Mouse (Mus musculus) gastrocnemius, adult 8-10 months (tissue): Measurements from ENCODE around the gene Trip6. TPM values are rescaled to one million over a fixed set of nuclear protein-coding genes. Genes with fewer than 3 reads are reported as not detected.

Experiments
- DNase-seq, 2 experiments: peaks; one replicate each; pipeline ENCODE4 v3.0.0; 2022; ENCODE audit warnings: low spot score in 2 of 2
- total RNA-seq, 4 experiments: library from RNA; stranded (reverse); gene quantifications; 2 replicates each; pipeline ENCODE4 v1.2.4; 2022

Gene Trip6
- total RNA-seq, 4 experiments from 2014 or later, result 1.4 to 3.9 (median 2.1) TPM

DNA sequence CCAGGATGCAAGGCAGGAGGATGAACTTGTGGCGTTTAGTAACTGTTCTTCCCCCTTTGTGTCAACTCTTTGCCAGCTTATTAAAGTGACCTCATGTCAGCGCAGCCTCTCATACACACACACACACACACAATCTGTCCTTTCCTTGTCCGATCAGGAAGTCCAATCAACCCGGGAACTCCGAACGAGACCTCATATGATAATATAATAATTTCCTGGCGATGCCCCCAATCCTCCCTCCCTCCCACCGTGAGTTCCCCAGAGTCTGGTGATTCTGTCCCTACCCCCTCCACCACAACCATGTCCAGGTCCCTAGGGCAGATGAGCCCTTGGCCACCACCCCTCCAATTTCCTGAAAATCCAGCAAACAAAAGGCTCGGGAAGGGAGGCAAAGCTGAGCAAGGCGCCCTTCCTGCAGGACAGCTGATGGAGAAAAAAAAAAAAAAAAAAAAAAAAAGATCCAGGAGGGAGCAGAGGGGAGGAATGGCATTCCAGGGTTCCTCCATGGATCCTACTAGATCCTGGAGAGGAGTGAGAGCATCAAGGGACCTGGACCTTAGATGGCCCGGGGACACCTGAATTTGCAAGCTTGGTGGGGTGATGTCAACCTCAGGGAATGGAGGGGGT lies 24.6 kb upstream of the Trip6 start:
- peak; percentile 36 to 39 for DNase-seq

- peak; percentile 86 to 90 for DNase-seq
These were observed 24.1 kb upstream of the Trip6 start for GRCm38 (mm10) chr5:137338256-137338655.

GRCm38 (mm10) chr5:137337190-137337589 lies 23.0 kb upstream of the Trip6 start:
- DNase-seq, result no peak

DNA sequence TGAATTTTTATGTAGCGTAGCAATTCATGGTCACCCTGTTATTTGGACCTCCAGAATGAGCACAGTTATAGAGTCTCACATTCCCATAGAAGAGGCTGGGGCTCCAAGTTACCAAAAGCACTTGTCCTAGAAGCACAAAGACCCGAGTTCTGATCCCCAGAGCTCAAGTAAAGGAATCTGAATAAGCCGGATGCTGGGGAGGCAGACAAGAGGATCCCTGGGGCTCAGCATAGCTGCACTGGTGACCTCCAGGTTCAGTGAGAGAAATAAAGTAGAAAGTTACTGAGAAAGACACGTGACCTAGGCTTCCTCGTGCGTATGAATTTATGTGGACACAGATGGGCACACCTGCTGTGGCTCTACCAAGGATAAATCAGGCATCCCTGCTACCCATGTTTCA lies 20.9 kb upstream of the Trip6 start:
- no peak for DNase-seq

- no peak for DNase-seq
These were observed 20.1 kb upstream of the Trip6 start for GRCm38 (mm10) chr5:137334317-137334716.

DNA sequence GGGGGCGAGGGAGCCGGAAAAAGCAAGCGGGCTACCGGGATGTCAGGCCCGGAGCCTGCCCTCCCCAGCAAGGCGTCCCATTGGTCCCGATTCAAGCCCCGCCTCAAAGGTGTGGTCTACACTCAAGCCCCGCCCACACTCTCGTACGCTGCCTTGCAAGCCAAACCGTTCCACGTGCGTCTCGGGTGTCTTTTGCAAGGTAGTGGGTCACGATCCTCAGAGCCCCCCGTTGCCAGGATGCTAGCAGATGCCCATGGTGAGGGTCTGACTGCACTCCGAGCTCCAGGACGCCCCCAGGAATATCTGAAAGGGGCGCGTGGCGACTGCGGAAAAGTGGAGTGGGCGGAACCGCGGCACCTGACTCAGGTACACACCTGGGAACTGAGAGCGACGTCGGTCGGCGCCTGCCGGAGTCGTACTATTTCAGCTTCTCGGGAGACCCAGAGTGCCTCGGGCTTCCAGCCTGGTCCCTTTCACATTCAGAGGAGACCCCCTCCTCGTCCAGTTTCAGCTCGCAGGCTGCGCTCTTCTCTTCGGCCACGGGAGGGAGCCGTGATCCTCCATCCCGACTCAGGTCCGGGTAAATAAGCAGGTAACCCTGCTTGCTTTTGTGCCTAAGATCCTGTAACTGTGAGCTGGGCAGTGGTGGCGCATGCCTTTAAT lies 19.4 kb upstream of the Trip6 start, which contains the start of gene Slc12a9:
TSS of gene Slc12a9 (minus strand) at position 86 of the 663 bp plus-strand sequence.
- DNase-seq, result peak; percentile 90 to 92

GRCm38 (mm10) chr5:137332857-137333511 lies 18.8 kb upstream of the Trip6 start:
- DNase-seq, result no peak

- DNase-seq, result no peak
These were observed 16.7 kb upstream of the Trip6 start for GRCm38 (mm10) chr5:137330910-137331309.

DNA sequence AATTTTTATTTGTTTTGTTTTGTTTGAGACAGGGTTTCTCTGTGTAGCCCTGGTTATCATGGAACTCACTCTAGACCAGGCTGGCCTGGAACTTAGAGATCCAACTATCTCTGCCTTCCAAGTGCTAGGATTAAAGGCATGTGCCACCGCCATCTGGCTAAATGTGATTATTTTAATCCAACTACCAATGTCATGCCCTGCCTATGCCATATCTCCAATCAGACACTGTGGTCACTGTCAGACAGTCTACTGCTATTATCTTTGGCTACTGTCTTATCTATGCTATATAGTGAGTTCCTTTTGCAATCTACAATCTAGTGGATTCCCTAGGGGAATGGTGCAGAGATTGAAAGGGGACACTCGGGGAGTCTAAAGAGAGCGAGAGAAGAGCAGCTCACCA lies 6.8 kb upstream of the Trip6 start:
- no peak for DNase-seq

- no peak for DNase-seq
These were observed 4.4 kb upstream of the Trip6 start for GRCm38 (mm10) chr5:137318570-137318969.

- no peak for DNase-seq
These were observed 3.2 kb upstream of the Trip6 start for GRCm38 (mm10) chr5:137317361-137317760.

- no peak for DNase-seq
These were observed 1.1 kb upstream of the Trip6 start for GRCm38 (mm10) chr5:137315084-137315903.

DNA sequence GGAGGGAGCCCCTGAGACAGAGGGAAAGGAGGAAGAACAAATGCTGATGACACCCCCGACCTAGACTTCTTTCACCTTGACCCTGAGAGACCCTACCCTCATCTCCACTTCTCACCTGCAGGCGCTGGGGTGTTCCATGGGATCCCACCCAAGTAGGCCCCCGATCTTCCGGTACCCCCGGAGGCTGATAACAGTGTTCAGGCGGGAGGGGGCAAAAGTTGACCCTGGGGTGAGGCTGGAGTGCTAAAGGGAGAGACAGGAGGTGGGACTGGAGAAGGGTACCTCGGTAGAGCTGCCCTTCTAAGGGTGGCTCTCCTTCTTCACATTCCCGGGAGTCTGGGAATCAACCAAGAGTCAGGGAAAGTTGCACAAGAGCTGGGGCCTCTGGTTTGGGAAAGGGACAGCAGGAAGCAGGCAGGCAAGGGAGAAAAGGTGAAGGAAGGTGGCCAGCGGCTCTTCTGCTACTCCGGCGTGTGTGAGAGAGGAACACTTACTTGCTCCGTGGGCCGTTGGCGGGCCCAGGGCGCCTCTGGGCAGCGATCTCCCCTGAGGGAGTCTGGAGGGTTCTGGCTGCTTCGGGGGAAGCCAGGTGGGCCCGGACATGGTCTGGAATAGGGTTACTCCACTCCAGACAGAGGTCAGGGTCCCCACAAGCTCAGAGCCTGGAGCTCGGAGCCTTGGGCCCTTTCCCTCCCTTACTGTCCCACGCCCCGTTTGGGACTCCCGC lies 575 bp downstream of the Trip6 start:
- DNase-seq, result no peak

GRCm38 (mm10) chr5:137308356-137308755 lies 5.8 kb downstream of the Trip6 start:
- no peak for DNase-seq

GRCm38 (mm10) chr5:137307071-137307912 lies 6.9 kb downstream of the Trip6 start, which contains the start of gene Srrt:
Gene Srrt (minus strand): TSS chr5:137307674.
- DNase-seq, result peak; percentile 74 to 85

- no peak for DNase-seq
These were observed 7.7 kb downstream of the Trip6 start for GRCm38 (mm10) chr5:137306439-137307005.

DNA sequence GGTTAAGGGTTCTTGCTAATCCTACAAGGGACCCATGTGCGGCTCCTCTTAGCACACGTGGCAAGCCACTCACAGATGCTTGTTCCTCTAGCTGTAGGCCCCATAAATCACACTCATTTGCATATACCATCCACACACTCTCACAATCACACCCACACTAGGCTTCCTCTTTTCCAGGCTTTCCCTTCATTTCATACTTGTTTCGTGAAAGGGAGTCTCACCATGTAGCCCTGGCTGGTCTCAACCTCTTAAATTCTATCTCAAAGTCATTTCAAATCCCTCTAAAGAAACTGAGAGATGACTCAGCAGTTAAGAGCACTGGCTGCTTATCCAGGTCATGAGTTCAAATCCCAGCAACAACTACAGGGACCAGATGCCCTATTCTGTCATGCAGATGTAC lies 8.4 kb downstream of the Trip6 start:
- no peak for DNase-seq

- DNase-seq, result no peak
These were observed 9.4 kb downstream of the Trip6 start for GRCm38 (mm10) chr5:137304816-137305215.

DNA sequence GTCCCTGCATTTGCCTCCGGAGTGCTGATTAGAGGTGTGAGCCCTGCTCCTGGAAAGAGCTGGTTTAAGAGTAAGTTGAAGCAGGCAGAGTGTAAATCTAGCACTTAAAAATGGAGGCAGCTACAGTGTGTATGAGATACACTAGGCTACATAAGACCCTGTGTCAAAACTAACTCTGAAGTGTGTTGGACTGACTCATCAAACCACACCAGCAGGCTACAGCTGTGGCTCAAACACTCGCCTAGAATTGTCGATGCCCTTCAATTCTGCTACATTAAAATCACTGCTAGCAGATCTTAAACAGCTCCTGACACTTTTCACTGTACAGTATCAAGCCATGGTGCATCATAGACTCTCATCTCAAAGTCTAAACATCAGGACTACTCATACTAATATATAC lies 10.0 kb downstream of the Trip6 start:
- DNase-seq, result no peak

GRCm38 (mm10) chr5:137303609-137304008 lies 10.6 kb downstream of the Trip6 start:
- no peak for DNase-seq
